Mouse (Mus musculus): ENCODE measurements at regions not wholly inside any gene's neighbourhood (a gene's known extent, or its start where the extent isn't known, plus 50 kb on each side); places are given as distances from the start of the nearest gene placed in this dataset.

DNA sequence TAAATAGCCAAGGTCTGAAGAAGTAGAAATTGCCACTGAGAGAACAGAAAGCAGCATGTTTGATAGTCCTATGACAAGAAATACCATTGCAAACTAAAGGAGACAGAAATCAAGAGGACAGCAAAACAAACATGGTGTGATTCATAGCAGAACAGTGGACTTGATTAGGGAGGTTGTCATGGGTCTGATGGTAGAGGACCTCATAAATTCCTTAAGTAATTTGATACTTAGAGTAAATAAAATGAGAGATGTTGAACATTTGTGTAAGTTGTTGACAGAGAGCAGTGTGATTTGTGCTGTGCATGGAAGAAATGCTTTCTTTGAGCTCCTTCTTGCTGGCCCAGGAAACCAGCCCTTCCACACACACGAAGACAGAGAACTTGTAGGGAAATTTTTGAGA is 2090.8 kb downstream of the 9330182O14Rik start:
- WGBS, result 74% methylated on average over 1 of the region's 1 CpGs
- no peak for TF ChIP-seq POLR2A (IDR thresholded peaks at IDR 0.05; ENCODE audit: borderline replicate concordance, control insufficient read depth, low read depth, low read length)
- no peak for TF ChIP-seq CTCF (IDR thresholded peaks at IDR 0.05; ENCODE audit: control insufficient read depth, insufficient read depth, low read length)
- Histone ChIP-seq H3K4me1 (ENCODE audit: control insufficient read depth, insufficient read depth, low read length) (no peaks in the 10 kb centered on the region), H3K27ac (ENCODE audit: control insufficient read depth, insufficient read depth, low read depth, low read length, poor library complexity) (no peak overlapping the region), H3K4me3 (replicated peaks; ENCODE audit: control insufficient read depth, low read depth, low read length) (no peak overlapping the region)

DNA sequence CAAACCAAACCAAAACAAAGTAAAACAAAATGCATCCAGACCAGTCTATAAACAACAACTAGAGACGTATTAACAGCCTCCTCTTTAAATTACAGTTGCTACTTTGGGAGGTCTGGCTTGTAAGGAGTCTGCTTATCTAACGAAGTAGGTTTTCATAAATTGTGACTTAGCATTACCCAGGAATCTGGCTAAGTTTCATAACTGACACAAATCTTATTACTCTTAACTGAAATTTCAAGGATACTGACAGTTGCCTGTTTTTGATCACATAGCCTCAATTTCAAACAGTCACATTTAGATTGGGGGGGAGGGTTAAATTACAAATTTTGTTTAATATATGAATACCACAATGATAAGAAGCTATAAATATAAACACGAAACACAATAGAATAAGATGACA is 2097.5 kb downstream of the 9330182O14Rik start:
- no peaks in the 10 kb centered on the region for H3K4me1 ChIP-seq (ENCODE audit: control insufficient read depth, insufficient read depth, low read length)
- H3K27ac ChIP-seq (ENCODE audit: control insufficient read depth, insufficient read depth, low read depth, low read length, poor library complexity), result no peak overlapping the region
- no peak overlapping the region for H3K4me3 ChIP-seq (replicated peaks; ENCODE audit: control insufficient read depth, low read depth, low read length)
- TF ChIP-seq CTCF (IDR thresholded peaks at IDR 0.05; ENCODE audit: control insufficient read depth, insufficient read depth, low read length) (no peak), POLR2A (IDR thresholded peaks at IDR 0.05; ENCODE audit: borderline replicate concordance, control insufficient read depth, low read depth, low read length) (no peak)
- WGBS, result 68% methylated on average over 3 of the region's 3 CpGs

DNA sequence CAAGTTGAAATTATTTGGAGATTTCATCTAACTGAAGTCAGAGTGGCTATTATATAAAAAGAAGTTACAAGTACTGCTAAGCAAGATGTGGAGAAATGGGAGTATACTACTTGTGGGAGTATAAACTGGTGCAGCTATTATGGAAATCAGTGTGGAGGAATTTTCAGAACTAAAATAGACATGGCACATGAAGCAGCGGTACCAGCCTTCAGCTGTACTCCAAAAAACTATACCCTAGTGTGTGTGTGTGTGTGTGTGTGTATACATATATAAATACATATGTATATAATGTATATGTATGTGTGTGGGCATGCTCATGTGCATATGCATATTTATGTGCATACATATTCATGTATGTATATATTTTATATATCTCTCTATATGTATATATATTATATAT is 2112.6 kb downstream of the 9330182O14Rik start:
- no peak overlapping the region for H3K4me3 ChIP-seq (replicated peaks; ENCODE audit: control insufficient read depth, low read depth, low read length)
- no peaks in the 10 kb centered on the region for H3K4me1 ChIP-seq (ENCODE audit: control insufficient read depth, insufficient read depth, low read length)
- H3K27ac ChIP-seq (ENCODE audit: control insufficient read depth, insufficient read depth, low read depth, low read length, poor library complexity), result no peak overlapping the region
- TF ChIP-seq POLR2A (IDR thresholded peaks at IDR 0.05; ENCODE audit: borderline replicate concordance, control insufficient read depth, low read depth, low read length) (no peak), CTCF (IDR thresholded peaks at IDR 0.05; ENCODE audit: control insufficient read depth, insufficient read depth, low read length) (no peak)
- WGBS, result 86% methylated on average over 1 of the region's 1 CpGs

DNA sequence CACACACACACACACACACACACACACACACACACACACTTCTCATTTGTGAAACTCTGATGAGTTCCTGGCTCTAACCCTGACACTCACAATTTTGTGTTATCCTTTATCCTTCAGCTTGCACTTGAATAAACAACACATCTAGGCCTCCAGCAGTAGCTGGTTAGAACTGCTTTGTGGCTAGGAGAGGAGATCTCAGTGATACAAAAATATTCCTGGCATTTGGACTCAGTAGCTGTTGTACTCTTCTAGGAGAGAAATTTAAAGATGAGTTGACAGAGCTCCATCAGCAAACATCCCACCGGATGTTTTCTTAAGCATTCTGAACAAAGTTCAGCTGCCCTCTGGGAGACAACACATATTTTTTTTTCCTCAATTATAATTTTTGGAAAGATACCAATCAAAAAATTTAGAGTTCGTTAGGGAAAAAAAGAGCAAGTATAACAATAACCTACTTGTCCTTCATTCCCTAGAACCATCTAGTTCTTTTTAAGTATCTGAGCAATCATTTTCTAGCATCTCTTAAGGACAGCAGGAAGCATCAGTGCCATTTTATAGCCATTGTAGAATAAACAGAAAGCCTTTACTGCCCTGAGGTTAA is 2118.7 kb downstream of the 9330182O14Rik start:
- no peak overlapping the region for H3K27ac ChIP-seq (ENCODE audit: control insufficient read depth, insufficient read depth, low read depth, low read length, poor library complexity)
- H3K4me3 ChIP-seq (replicated peaks; ENCODE audit: control insufficient read depth, low read depth, low read length), result no peak overlapping the region
- TF ChIP-seq CTCF (IDR thresholded peaks at IDR 0.05; ENCODE audit: control insufficient read depth, insufficient read depth, low read length) (no peak), POLR2A (IDR thresholded peaks at IDR 0.05; ENCODE audit: borderline replicate concordance, control insufficient read depth, low read depth, low read length) (no peak)
- 78% methylated on average over 2 of the region's 2 CpGs for WGBS
- H3K4me1 ChIP-seq (ENCODE audit: control insufficient read depth, insufficient read depth, low read length), result no peaks in the 10 kb centered on the region

DNA sequence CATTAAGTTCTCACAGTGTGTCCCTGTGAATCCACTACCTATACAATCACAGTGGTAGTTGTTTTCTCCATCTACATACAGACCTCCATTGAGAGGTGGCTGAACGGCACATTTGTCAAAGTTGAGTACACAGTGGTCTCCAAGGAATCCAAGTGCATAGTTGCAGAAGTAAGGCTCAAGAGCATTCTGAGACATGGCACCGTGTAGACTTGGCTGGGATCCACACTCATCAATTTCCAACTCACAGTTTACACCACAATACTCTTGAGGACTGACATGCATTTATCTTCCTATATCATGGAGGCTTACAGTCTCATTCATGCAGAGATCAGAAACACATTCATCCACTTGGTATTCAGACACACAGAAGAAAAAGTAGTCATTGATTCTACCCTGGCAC is 2122.2 kb downstream of the 9330182O14Rik start:
- TF ChIP-seq POLR2A (IDR thresholded peaks at IDR 0.05; ENCODE audit: borderline replicate concordance, control insufficient read depth, low read depth, low read length) (no peak), CTCF (IDR thresholded peaks at IDR 0.05; ENCODE audit: control insufficient read depth, insufficient read depth, low read length) (no peak)
- WGBS, result 82% methylated on average over 2 of the region's 2 CpGs
- H3K4me1 ChIP-seq (ENCODE audit: control insufficient read depth, insufficient read depth, low read length), result no peaks in the 10 kb centered on the region
- no peak overlapping the region for H3K4me3 ChIP-seq (replicated peaks; ENCODE audit: control insufficient read depth, low read depth, low read length)
- no peak overlapping the region for H3K27ac ChIP-seq (ENCODE audit: control insufficient read depth, insufficient read depth, low read depth, low read length, poor library complexity)

DNA sequence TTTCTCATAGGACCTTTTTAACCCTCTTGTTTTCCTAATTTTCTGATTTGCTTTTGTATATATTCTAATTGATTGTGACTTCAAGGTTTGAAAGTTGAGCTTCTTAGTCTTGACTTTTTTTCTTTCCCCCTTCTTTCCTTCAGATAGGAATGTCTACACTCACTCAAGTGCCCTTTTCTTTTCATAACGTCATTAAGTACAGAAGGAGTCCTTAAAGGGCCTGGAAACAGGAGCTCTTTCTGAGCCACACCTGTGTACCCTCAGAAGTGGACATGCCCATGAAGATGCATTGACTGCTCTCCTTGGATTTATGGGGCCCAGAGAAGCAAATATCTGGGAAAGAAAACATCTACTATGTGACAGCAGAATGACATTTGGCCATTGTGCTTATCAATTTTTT is 2141.0 kb downstream of the 9330182O14Rik start:
- TF ChIP-seq CTCF (IDR thresholded peaks at IDR 0.05; ENCODE audit: control insufficient read depth, insufficient read depth, low read length) (no peak), POLR2A (IDR thresholded peaks at IDR 0.05; ENCODE audit: borderline replicate concordance, control insufficient read depth, low read depth, low read length) (no peak)
- WGBS, result 73% methylated on average over 1 of the region's 1 CpGs
- Histone ChIP-seq H3K4me3 (replicated peaks; ENCODE audit: control insufficient read depth, low read depth, low read length) (no peak overlapping the region), H3K4me1 (ENCODE audit: control insufficient read depth, insufficient read depth, low read length) (no peaks in the 10 kb centered on the region), H3K27ac (ENCODE audit: control insufficient read depth, insufficient read depth, low read depth, low read length, poor library complexity) (no peak overlapping the region)

DNA sequence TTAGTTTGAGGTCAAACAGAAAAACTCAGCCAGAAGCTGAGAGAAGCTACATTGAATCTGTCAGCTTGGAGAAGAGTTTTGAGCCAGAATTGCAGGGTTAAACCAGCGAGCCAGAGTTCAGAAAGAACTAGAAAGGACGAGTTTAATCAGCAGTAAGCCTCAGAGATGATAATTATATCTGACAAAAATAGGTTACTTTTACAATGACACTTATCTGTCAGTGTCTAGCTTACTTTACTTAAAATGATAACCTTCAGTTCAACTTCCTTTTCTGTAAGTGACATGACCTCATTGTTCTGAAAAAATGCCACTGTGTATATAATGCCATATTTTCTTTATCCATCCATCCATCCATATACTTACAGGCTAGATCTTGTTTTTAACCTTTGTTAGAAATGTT is 2143.1 kb downstream of the 9330182O14Rik start:
- Histone ChIP-seq H3K4me3 (replicated peaks; ENCODE audit: control insufficient read depth, low read depth, low read length) (no peak overlapping the region), H3K27ac (ENCODE audit: control insufficient read depth, insufficient read depth, low read depth, low read length, poor library complexity) (no peak overlapping the region), H3K4me1 (ENCODE audit: control insufficient read depth, insufficient read depth, low read length) (no peaks in the 10 kb centered on the region)
- WGBS, result 70% methylated on average over 2 of the region's 2 CpGs
- TF ChIP-seq CTCF (IDR thresholded peaks at IDR 0.05; ENCODE audit: control insufficient read depth, insufficient read depth, low read length), result no peak

DNA sequence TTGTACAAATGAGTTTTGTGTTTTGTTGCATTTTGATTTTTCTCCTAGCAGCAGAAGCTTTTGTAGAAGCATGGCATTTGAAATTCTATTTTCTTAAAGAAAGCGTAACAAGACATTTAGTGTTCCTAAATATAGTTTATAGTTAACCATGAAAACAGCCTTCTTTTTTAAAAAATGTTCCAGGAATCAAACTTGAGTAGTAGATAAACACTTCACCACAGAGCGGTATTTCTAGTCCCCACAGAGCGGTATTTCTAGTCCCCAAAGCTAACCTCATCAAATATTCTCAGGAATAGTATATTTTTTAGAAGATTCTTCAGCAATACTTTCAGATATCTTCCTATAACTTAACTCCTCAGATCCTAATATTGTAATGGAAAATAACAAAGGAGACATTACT is 2146.6 kb downstream of the 9330182O14Rik start:
- no peak overlapping the region for H3K4me3 ChIP-seq (replicated peaks; ENCODE audit: control insufficient read depth, low read depth, low read length)
- H3K4me1 ChIP-seq (ENCODE audit: control insufficient read depth, insufficient read depth, low read length), result no peaks in the 10 kb centered on the region
- no peak overlapping the region for H3K27ac ChIP-seq (ENCODE audit: control insufficient read depth, insufficient read depth, low read depth, low read length, poor library complexity)
- 83% methylated on average over 3 of the region's 3 CpGs for WGBS
- TF ChIP-seq CTCF (IDR thresholded peaks at IDR 0.05; ENCODE audit: control insufficient read depth, insufficient read depth, low read length), result no peak
- TF ChIP-seq POLR2A (IDR thresholded peaks at IDR 0.05; ENCODE audit: borderline replicate concordance, control insufficient read depth, low read depth, low read length), result no peak

DNA sequence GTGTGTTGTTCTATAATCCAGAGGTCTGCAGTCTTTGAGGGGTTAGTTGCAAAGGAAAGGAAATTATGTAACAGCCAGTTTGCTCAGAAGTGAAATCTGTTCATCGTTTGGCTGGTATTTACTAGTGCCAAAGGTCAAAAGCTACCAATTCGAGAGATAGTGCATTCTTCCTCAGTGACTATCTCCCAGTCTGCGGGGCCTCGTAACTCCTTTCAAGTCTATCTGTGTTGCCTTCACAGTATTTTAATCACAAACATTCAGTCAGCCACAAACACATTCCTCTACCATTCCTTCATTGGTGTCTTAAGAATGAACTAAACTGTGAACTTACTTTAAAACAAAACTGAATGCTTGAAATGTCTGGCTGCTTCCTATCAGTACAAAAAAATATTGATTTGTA is 2162.2 kb downstream of the 9330182O14Rik start:
- no peak overlapping the region for H3K27ac ChIP-seq (ENCODE audit: control insufficient read depth, insufficient read depth, low read depth, low read length, poor library complexity)
- 46% methylated on average over 4 of the region's 4 CpGs for WGBS
- H3K4me3 ChIP-seq (replicated peaks; ENCODE audit: control insufficient read depth, low read depth, low read length), result no peak overlapping the region
- H3K4me1 ChIP-seq (ENCODE audit: control insufficient read depth, insufficient read depth, low read length), result no peaks in the 10 kb centered on the region
- no peak for TF ChIP-seq CTCF (IDR thresholded peaks at IDR 0.05; ENCODE audit: control insufficient read depth, insufficient read depth, low read length)
- no peak for TF ChIP-seq POLR2A (IDR thresholded peaks at IDR 0.05; ENCODE audit: borderline replicate concordance, control insufficient read depth, low read depth, low read length)
